Mouse (Mus musculus) E14TG2a.4 (cell line): ENCODE data around the gene Plpp7.

Experiments used
- CTCF ChIP-seq: conservative IDR thresholded peaks from 2 replicates; pipeline ENCODE4 v1.5.1; 2014; ENCODE audit warnings: low read length
- NANOG ChIP-seq: IDR thresholded peaks from 2 replicates; pipeline ENCODE4 v1.6.1; 2014; ENCODE audit warnings: borderline replicate concordance, low read length, mixed read lengths
- POU5F1 ChIP-seq: IDR thresholded peaks from 2 replicates; pipeline ENCODE4 v1.6.1; 2014; ENCODE audit warnings: low read length, borderline replicate concordance

DNA sequence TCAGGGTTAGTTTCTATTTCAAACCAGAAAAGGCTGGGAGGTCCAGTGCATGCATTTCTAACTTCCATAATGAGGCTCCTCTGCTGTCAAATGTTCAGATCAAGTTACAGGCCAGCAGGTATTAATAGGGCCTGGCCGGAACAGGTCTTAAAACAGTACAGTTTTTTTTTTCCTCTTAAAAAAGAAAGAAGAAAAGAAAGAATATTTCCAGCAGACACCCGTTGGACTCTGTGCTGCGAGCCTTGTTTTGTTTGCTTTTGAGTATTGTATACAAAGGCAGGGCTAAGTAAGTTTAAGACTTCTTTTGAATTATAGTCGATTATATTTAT lies 58.4 kb downstream of the Plpp7 start:
- TF ChIP-seq CTCF (no peak), NANOG (peak; percentile 45; the same call in 1 of the 2 replicates), POU5F1 (no peak)
